Mouse (Mus musculus) embryo, embryonic 10.5 days (tissue): ENCODE results near the gene Nos1ap.

ENCODE experiments used
- DNase-seq: peaks from one replicate; pipeline ENCODE4 v3.0.0-alpha.2; 2015; ENCODE audit warnings: low spot score

Nos1ap gene

GRCm38 (mm10) chr1:170292239-170292951 is 297.3 kb downstream of the Nos1ap start:
- peak; percentile 85 for DNase-seq

- no peak for DNase-seq
These were observed 307.1 kb downstream of the Nos1ap start for GRCm38 (mm10) chr1:170282415-170283129.

DNA sequence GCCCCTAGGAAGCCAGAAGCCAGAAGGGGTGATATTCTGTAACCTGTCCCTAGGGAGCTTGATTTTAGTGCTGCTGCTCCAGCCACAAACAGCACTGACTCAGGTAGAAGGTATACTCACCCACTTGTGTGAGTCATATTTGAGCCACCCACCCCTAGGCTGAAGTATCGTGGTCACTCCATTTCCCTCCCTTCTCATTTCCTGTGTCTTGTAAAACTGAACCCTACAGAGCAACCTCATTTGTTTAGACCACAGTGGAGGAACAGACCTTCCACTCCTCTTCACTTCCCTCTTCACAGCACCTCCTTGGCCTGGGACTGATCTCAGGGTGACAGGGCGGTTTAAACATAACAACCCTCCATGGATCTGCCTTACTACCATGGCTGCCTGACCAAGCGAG is 312.6 kb downstream of the Nos1ap start, which contains the start of gene Sh2d1b1:
TSS of gene Sh2d1b1 (plus strand) at position 305 of the 400 bp plus-strand sequence.
- DNase-seq, result no peak

DNA sequence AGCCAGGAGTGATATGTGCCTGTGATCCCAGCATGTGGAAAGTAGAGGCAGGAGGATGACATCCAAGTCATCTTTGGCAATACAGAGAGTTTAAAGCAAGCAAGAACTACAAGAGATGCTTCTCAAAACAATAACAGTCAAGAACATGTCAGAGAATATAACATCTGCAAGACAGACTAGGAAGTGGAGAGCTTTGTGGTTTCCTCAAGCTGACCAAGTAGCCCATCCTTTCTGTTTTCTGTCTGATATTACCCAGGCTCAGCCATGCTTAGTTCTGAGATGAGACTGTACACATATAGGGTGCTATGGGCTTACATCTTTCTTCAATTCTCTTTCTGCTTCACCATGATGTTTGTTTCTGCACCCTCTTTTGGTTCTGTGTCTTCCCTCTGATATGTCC is 316.4 kb downstream of the Nos1ap start:
- DNase-seq, result no peak

DNA sequence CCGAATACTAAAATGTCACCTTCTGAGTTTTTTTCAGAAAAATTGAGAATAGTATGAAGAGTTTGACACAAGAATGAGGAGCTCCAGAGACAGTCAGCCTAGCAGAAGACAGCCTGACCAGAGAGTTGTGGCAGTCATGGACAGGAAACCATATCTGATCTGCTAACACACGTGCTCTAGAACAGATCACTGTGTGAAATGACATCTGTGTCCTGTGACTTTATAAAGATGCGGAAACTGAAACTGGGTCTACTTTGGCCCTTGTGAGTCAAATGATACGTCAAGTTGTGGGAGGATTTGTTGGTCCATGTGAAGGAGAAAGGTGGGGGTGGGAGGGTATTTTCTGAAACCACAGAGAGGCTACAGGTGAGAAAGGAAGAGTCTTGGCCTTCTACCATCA is 319.0 kb downstream of the Nos1ap start:
- DNase-seq, result no peak

DNA sequence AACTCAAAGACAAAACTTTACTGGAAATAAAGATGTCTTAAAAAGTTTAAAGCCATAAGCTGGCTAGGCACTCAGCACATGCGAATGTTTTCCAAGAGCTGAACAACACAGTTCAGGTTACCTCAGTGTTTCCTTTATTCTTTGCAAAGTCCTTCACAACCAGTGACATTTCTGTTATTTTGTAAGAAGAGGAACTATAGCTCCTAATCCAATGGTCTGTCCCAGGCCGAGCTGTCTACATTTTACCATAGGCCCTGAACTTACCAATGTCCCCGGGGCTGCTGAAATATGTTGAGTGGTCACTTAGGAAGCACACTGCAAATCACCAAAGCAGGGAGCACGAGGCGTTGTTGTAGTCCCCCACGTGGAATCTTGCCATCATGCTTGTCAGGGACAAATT is 319.4 kb downstream of the Nos1ap start:
- no peak for DNase-seq

- DNase-seq, result peak; percentile 94
These were observed 334.1 kb downstream of the Nos1ap start for GRCm38 (mm10) chr1:170255560-170255910.

GRCm38 (mm10) chr1:170254893-170255559 is 334.6 kb downstream of the Nos1ap start:
- no peak for DNase-seq
